Mouse (Mus musculus) spleen, adult 2 months (tissue): ENCODE measurements around the gene Prr7.

Experiments used
- CTCF ChIP-seq: fragments of 200-500 bp; IDR thresholded peaks from 2 replicates; pipeline ENCODE4 v1.5.1; 2011; ENCODE audit warnings: mild to moderate bottlenecking, inconsistent platforms; ENCODE audit not compliant: insufficient read depth, insufficient read length, insufficient replicate concordance; ENCODE audit errors: extremely low read depth
- POLR2A ChIP-seq: fragments of 200-500 bp; IDR thresholded peaks from 2 replicates; pipeline ENCODE4 v1.6.1; 2011; ENCODE audit warnings: low read depth, low read length, inconsistent platforms

DNA sequence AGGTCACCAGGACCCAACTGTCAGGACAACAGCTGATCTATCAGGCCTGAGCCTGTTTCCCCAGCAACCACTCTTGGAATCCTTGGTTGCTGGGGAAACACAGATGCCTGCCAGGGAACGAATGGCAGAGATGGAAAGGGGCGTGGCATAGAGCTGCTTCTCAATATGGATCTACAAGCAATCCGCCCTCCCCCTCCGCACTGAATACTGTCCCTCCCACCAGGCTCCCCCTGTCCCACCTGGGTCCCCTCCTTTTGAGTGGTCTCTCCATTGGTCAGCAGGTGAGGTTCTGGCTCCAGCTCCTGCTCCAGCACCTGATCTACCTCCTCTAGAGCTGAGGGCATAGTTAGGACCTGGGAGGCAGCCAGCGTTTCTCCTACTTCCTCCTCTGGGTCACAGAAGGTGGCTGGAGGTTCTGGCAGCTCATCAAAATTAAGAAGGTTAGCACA is 10.6 kb downstream of the Prr7 start:
- no peak for TF ChIP-seq POLR2A
- no peak for TF ChIP-seq CTCF
